Mouse (Mus musculus): ENCODE measurements around the gene Acad11.

DNA sequence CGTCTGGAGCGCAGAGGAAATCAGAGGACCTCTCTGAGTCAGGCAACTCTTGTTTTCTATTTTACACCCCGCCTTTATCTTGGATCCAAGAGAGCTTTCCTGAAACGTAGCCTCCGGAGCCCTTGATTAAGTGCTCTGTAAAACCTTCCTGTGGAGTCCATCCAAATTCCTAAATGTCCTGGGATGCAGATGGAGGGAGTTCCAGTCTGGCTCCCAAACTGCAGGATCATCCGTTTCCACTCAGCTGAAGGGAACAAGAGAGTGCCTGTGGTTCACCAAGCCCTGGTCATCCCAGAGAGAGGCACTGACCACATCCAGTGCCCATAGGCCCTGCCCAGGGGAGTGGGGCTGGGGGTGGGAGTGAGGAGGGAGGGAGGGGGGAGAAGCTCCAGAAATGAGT, 39.1 kb downstream of the Acad11 start:
- TF ChIP-seq CTCF (IDR thresholded peaks at IDR 0.05; ENCODE audit: low read depth, low read length) (no peak), POLR2A (IDR thresholded peaks at IDR 0.05; ENCODE audit: extremely low read depth, insufficient read depth, low read length) (no peak)

Data from liver, adult 2 months (tissue).